ENCODE assay signal across 9 mouse cellular contexts in genomic region chr2:153422051-153422450, GRCm38 (mm10).
DNase-seq lines count a peak whose midpoint lies in the region; ATAC-seq and TF ChIP-seq lines count a peak whose summit lies in the region.
"Had no signal": no experiment of that assay in that cellular context is flagged by ENCODE, and none has a peak within 500 bp of the region (broad histone marks: within the 10 kb centered on the region; RNA-seq: fewer than 3 reads in every experiment).

No protein-coding gene starts in this region.

- H3K4me3 ChIP-seq in neural tube, embryonic 12.5 days, result no peak overlapping the region
- no peak overlapping the region for H3K4me3 ChIP-seq in neural tube, embryonic 15.5 days (replicated peaks)
- no peak overlapping the region for H3K4me3 ChIP-seq in forebrain, postnatal 0 days (ENCODE audit: low read depth, low read length)
- no peak overlapping the region for H3K4me3 ChIP-seq in heart, adult 2 months
- H3K4me3 ChIP-seq: liver, embryonic 15.5 days had no signal

- H3K4me1 ChIP-seq in neural tube, embryonic 12.5 days, result peaks cover 51% of the 10 kb centered on the region
- H3K4me1 ChIP-seq in neural tube, embryonic 15.5 days, result peaks cover 48% of the 10 kb centered on the region
- no peaks in the 10 kb centered on the region for H3K4me1 ChIP-seq in forebrain, postnatal 0 days (ENCODE audit: insufficient read depth)
- peaks cover 10% of the 10 kb centered on the region for H3K4me1 ChIP-seq in heart, adult 2 months (ENCODE audit: control insufficient read depth, insufficient read depth, low read length)

- no peak for TF ChIP-seq POLR2A in heart, adult 2 months (IDR thresholded peaks at IDR 0.05; ENCODE audit: insufficient read depth, low read depth, low read length)

- H3K27ac ChIP-seq in neural tube, embryonic 12.5 days, result no peak overlapping the region
- no peak overlapping the region for H3K27ac ChIP-seq in neural tube, embryonic 15.5 days (replicated peaks)
- H3K27ac ChIP-seq in forebrain, postnatal 0 days (ENCODE audit: low read depth, low read length), result no peak overlapping the region
- no peak overlapping the region for H3K27ac ChIP-seq in heart, adult 2 months
- H3K27ac ChIP-seq: liver, embryonic 15.5 days had no signal

- no peak for TF ChIP-seq CTCF in forebrain, postnatal 0 days (IDR thresholded peaks at IDR 0.05; ENCODE audit: low read depth)
- TF ChIP-seq CTCF in heart, adult 2 months (IDR thresholded peaks at IDR 0.05), result no peak

- no peaks in the 10 kb centered on the region for H3K27me3 ChIP-seq in neural tube, embryonic 12.5 days (replicated peaks)
- no peaks in the 10 kb centered on the region for H3K27me3 ChIP-seq in neural tube, embryonic 15.5 days (replicated peaks)
- no peaks in the 10 kb centered on the region for H3K27me3 ChIP-seq in forebrain, postnatal 0 days (ENCODE audit: insufficient read depth, low read length)
- H3K27me3 ChIP-seq in heart, adult 2 months (ENCODE audit: control insufficient read depth, insufficient read depth, low read length), result no peaks in the 10 kb centered on the region
- H3K27me3 ChIP-seq: liver, embryonic 15.5 days had no signal

- DNase-seq in forebrain, postnatal 0 days, result peak; percentile 39
- peak; percentile 30 for DNase-seq in lung, postnatal 14 days
- no peak for DNase-seq in yolk sac, embryonic 10.5 days (ENCODE audit: low spot score)
- no peak for DNase-seq in ovary, adult 18-20 months (ENCODE audit: low spot score)
- DNase-seq in heart, adult 2 months, result no peak
- DNase-seq: gastrocnemius, postnatal 14 days had no signal

- no peak for TF ChIP-seq EP300 in heart, adult 2 months (IDR thresholded peaks at IDR 0.05; ENCODE audit: insufficient read depth, low read depth, low read length)

- peaks cover 59% of the 10 kb centered on the region for H3K36me3 ChIP-seq in neural tube, embryonic 12.5 days
- H3K36me3 ChIP-seq in neural tube, embryonic 15.5 days, result peaks cover 43% of the 10 kb centered on the region
- peaks cover 41% of the 10 kb centered on the region for H3K36me3 ChIP-seq in forebrain, postnatal 0 days (ENCODE audit: insufficient read depth)
- H3K36me3 ChIP-seq in heart, adult 2 months (ENCODE audit: control insufficient read depth, insufficient read depth, low read length), result no peaks in the 10 kb centered on the region

- intact Hi-C loops in heart, adult 2 months (cut with DNase I), result no loop called here

- H3K4me2 ChIP-seq in neural tube, embryonic 12.5 days (replicated peaks), result no peak overlapping the region
- no peak overlapping the region for H3K4me2 ChIP-seq in neural tube, embryonic 15.5 days
- H3K4me2 ChIP-seq in forebrain, postnatal 0 days (ENCODE audit: low read depth), result no peak overlapping the region
- H3K4me2 ChIP-seq: liver, embryonic 15.5 days had no signal

- WGBS in neural tube, embryonic 12.5 days, result 32% methylated on average over 5 of the region's 5 CpGs
- 21% methylated on average over 5 of the region's 5 CpGs for WGBS in neural tube, embryonic 15.5 days
- WGBS in forebrain, postnatal 0 days, result 20% methylated on average over 5 of the region's 5 CpGs
- WGBS in heart, adult 2 months, result 86% methylated on average over 5 of the region's 5 CpGs

- no peaks in the 10 kb centered on the region for H3K9me3 ChIP-seq in neural tube, embryonic 12.5 days
- H3K9me3 ChIP-seq in neural tube, embryonic 15.5 days (replicated peaks), result no peaks in the 10 kb centered on the region
- no peaks in the 10 kb centered on the region for H3K9me3 ChIP-seq in forebrain, postnatal 0 days (ENCODE audit: low read length)
- H3K9me3 ChIP-seq: liver, embryonic 15.5 days had no signal

- H3K79me2 ChIP-seq in heart, adult 2 months (replicated peaks; ENCODE audit: control insufficient read depth, insufficient read depth, low read length), result no peaks in the 10 kb centered on the region

- peak; percentile 49; the same call in 1 of the 2 replicates for ATAC-seq in neural tube, embryonic 12.5 days (ENCODE audit: low FRiP score, low read depth)
- ATAC-seq in neural tube, embryonic 15.5 days (ENCODE audit: low FRiP score), result no peak
- peak; percentile 78 for ATAC-seq in forebrain, postnatal 0 days

- H3K9ac ChIP-seq in neural tube, embryonic 12.5 days, result no peak overlapping the region
- H3K9ac ChIP-seq in neural tube, embryonic 15.5 days (replicated peaks), result no peak overlapping the region
- no peak overlapping the region for H3K9ac ChIP-seq in forebrain, postnatal 0 days
- H3K9ac ChIP-seq in heart, adult 2 months (ENCODE audit: low read depth, low read length), result no peak overlapping the region
- H3K9ac ChIP-seq: liver, embryonic 15.5 days had no signal

Comparison
In these comparisons a context has a peak if more than half of its experiments do, and no peak if none do; other contexts are left out.
1. DNase-seq: peak in forebrain, postnatal 0 days (single experiment) and lung, postnatal 14 days (single experiment); none in yolk sac, embryonic 10.5 days (single experiment), ovary, adult 18-20 months (single experiment) and heart, adult 2 months (0 of 2).